Mouse (Mus musculus): ENCODE data around the gene Pde1a.

DNA sequence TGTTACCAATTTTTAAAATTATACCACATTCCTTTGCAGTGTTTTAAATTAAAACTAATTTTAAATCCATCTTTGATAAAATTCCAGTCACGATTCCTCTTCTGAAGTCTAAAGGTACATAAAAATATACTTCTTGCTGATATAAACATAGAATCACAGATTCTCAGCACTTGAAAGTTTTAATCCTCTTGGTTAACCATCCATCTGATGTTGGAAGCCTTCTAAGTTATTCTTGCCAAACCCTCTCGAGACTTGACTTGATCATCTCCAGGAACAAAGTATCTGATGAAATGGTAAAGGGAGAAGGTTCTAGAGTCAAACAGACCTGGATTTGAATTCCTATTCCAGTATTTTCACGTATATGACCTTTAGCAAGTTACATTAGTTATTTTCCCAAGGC, 28.9 kb upstream of the Pde1a start:
- TF ChIP-seq POLR2A (IDR thresholded peaks at IDR 0.05; ENCODE audit: insufficient read length, low read depth) (no peak), MYOD1 (IDR thresholded peaks at IDR 0.05; ENCODE audit: control insufficient read depth in 1 of 3, insufficient read length in 2 of 3, low read depth in 2 of 3) (no peak), E2F4 (IDR thresholded peaks at IDR 0.05; ENCODE audit: insufficient read depth) (no peak)
